Mouse (Mus musculus) CD4-positive, CD25-positive, alpha-beta regulatory T cell, adult 2 months (primary cell): ENCODE results near the gene Enoph1.

Experiments
- DNase-seq: peaks from one replicate; pipeline ENCODE4 v3.0.0-alpha.2; 2012; ENCODE audit warnings: low read depth, low spot score

The Enoph1 gene

DNA sequence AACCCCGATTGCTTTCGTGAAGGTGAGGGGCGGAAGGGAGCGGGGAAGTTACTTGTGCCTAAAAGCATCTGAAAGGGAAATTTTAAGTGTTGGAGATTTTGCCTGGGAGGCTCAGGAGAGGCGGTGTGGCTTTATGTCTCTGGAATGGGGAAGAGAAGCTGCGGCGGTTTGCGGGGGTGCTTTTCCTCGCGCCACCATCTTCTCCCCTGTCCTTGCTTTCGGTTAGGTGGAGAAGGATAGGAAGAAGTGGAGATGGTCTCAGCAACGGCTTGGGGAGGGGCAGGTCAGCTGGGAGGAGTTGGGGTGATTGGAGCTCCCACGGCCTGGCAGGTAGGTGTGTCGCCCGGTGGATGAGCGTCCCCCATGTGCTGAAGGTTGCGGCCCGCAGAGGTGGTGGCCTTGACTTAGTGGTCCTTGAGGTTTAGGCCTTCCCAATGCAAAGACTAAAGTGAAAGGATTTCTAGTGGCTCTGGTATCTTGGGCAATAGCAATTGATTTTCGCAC lies 548 bp downstream of the Enoph1 start:
- DNase-seq: no peak

DNA sequence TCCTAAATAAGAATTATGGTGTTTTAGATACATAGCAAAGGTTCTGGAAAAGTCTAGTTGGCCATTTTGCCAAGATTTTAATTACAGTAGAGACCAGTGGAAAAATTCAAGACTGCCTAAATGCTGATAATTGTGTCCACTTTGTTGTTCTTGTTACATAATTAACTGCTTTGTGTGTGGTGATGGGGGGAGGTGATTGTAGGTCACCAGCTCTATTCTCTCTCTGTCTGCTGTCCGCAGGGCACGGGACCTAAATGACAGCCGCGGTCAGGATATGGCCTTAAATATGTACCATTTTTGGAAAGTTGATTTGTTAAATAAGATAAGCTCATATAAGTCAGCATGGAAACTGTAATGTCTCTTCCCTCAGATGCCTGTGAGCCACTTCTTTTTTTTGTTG lies 1.5 kb downstream of the Enoph1 start:
- no peak for DNase-seq

- no peak for DNase-seq
Measured at GRCm38 (mm10) chr5:100042467-100042866, 2.7 kb downstream of the Enoph1 start.

GRCm38 (mm10) chr5:100043361-100043760 lies 3.6 kb downstream of the Enoph1 start:
- no peak for DNase-seq

DNA sequence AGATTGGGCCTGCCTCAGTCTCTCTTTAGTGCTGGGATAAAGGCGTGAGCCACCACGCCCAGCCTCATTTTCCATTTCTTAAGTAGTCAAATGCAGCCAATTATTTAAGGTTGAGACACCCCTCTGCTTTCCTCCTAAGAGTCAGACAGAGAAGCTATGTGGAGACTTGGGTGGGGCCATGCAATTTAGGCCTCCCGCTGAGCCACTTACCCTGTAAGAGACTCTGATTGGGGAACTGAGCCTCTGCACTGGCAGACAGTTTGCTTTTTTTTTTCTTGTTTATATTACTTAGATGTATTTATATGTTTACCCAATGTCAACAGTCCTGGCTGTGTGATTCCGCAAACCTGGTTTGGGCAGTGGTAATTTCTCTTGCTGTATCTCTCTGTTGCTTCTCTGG lies 4.2 kb downstream of the Enoph1 start:
- DNase-seq: no peak

DNA sequence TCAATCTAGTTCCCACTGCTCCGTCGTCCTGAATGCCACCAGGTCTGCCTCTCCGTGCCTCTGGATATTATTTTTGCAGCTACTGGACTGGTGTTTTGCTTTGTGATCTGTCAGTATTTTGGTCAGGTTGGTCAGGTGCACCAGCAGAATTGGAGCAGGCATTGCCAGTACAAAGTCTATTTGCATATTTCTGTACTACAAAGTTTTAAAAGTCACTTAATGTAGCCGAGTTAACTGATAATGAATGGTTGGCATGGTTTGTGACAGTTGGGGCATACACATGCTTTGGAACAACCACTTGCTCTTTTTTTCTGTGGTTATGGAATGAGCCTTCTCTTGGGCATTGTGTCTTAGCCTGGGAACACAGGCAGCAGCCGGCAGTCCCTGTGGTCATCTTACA lies 4.8 kb downstream of the Enoph1 start:
- DNase-seq: no peak

DNA sequence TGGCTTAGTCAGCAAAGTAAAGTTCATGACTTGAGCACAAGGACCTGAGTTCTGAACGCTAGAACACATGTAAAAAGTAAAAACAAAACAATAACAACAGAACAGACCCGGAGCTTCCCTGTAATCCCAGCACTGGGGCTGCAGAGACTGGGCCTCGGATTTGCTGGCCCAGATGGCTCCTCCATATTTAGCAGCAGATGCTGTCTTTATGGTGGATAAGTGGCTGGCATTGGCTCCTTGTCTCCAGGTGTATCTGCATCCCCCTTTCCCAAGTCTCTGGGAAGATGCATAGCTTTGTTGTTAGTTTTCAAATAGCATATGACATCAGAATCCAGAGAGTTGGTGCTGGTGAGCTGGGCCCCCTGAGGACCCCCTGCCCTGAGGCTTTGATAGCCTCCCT lies 6.3 kb downstream of the Enoph1 start:
- no peak for DNase-seq

- no peak for DNase-seq
Measured at GRCm38 (mm10) chr5:100047143-100047640, 7.4 kb downstream of the Enoph1 start.

- DNase-seq: no peak
Measured at GRCm38 (mm10) chr5:100047871-100048270, 8.1 kb downstream of the Enoph1 start.

- no peak for DNase-seq
Measured at GRCm38 (mm10) chr5:100049904-100050303, 10.1 kb downstream of the Enoph1 start.

- DNase-seq: no peak
Measured at GRCm38 (mm10) chr5:100052728-100053127, 12.9 kb downstream of the Enoph1 start.

DNA sequence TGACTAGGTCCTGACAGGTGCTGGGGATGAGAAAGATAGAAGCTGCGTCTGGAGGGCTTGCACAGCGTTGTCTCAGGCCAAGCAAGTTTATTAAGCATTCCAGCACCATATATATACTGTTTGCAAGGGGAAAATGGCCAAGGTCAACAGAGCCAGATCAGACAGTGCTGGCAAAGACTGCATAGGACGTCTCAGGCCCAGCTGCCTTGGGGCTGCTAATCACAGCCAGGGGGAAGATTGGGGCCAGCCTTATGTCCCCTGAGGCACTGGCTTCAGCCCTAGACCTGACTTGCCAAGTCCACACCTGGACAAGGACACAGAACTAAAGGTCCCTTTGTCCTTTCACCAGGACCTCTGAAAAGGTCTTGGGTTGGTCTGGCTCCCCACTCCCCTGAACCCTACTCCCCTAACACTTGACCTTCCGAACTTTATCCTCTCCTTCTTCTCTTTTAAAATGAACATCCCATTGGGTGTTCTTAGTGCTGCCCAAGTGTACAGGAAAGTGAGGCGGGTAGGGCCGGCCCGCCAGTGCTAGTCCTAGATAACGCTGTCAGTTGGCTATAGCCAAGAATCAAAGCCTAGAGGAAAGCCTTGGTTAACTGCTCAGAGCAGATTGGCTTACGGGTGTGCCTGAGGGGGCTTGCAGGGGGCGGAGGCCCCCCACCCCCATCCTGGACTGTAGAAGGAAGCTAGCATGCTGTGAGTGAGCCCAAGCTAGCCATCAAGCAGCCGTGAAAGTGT lies 15.2 kb downstream of the Enoph1 start:
- no peak for DNase-seq

- no peak for DNase-seq
Measured at GRCm38 (mm10) chr5:100055866-100056369, 16.1 kb downstream of the Enoph1 start.

GRCm38 (mm10) chr5:100057461-100058209 lies 17.9 kb downstream of the Enoph1 start:
- no peak for DNase-seq

DNA sequence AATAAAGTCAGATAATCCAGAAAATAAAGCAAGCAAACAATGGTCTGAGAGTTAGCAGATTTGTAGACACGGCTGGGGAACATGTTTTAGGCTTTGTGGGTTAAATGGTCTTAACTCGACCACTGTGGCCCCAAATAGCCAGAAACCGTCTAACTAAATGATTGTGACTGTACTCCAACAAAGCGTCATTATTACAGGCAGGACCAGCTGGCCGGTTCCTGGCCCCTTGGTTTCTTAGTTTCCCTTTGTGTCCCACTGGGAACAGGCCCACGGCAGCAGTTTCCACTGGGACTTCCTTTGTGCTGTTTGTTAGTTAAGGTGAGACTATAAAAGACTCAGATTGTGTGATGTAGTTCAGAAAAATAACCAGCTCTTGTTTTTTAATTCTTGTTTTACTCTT lies 18.9 kb downstream of the Enoph1 start:
- no peak for DNase-seq

GRCm38 (mm10) chr5:100059326-100059725 lies 19.5 kb downstream of the Enoph1 start:
- DNase-seq: no peak

- no peak for DNase-seq
Measured at GRCm38 (mm10) chr5:100060876-100061275, 21.1 kb downstream of the Enoph1 start.

GRCm38 (mm10) chr5:100067579-100067978 lies 27.8 kb downstream of the Enoph1 start:
- DNase-seq: no peak

DNA sequence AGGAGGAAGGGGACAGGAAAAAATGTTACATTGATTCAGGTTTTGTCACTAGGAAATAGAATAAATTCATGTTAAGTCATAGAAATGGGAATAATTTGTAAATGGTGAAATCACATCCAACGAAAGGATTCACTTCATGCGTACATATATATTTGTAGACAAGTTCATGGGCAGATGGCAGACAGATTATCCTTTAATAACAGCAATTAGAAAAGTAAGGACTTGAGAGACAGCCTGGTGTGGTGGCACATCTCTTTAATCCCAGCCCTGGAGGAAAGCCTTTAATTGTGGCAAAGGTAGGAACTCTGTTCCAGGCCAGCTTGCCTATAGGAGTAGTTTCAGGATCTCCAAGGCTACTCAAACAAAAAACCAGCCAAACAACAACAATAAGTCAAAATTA lies 29.7 kb downstream of the Enoph1 start:
- no peak for DNase-seq

GRCm38 (mm10) chr5:100070255-100070654 lies 30.5 kb downstream of the Enoph1 start:
- DNase-seq: peak; percentile 87

DNA sequence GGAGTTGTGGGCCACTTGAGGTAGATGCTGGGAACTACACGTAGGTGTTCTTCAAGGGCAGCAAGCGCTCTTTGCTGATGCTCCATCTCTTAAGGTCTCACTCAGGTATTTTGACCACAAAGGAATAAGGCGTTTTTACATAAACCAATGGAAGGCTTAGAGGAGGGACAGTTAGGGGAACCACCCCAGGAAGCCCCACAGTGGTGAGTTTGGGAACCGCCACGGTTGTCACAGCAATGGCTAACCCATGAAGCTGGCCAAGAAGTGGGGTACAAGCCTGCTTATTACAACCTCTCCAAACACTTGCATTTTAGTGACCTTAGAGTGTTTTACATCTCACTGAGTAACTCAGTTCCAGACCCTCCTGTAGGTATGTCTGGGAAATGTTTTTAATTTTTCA lies 31.8 kb downstream of the Enoph1 start:
- DNase-seq: no peak

GRCm38 (mm10) chr5:100072557-100072956 lies 32.8 kb downstream of the Enoph1 start:
- no peak for DNase-seq

- DNase-seq: peak; percentile 16
Measured at GRCm38 (mm10) chr5:100074571-100074970, 34.8 kb downstream of the Enoph1 start.
